Mouse (Mus musculus) gastrocnemius, postnatal 25 days (tissue): ENCODE data around the gene Ccdc12. TPM values are rescaled to one million over a fixed set of nuclear protein-coding genes. Genes with fewer than 3 reads are reported as not detected.
A peak's percentile ranks its signal among the peaks of the same experiment; 100 is the strongest.

ENCODE experiments used
- DNase-seq: peaks from one replicate; pipeline ENCODE4 v3.0.0; 2022
- total RNA-seq, 2 experiments: library from RNA; stranded (reverse); gene quantifications; 1 replicate in 1 of 2; 2 replicates in 1 of 2; pipeline ENCODE4 v1.2.3; 2021

The Ccdc12 gene
- total RNA-seq, 2 experiments from 2014 or later, result 46.9 to 47.1 TPM

GRCm38 (mm10) chr9:110703951-110704350 lies 47.6 kb downstream of the Ccdc12 start:
- DNase-seq, result no peak

- no peak for DNase-seq
These were observed 50.5 kb downstream of the Ccdc12 start for GRCm38 (mm10) chr9:110706784-110707183.

- DNase-seq, result peak; percentile 82
These were observed 53.4 kb downstream of the Ccdc12 start for GRCm38 (mm10) chr9:110709640-110710258.

GRCm38 (mm10) chr9:110711532-110711931 lies 55.2 kb downstream of the Ccdc12 start:
- no peak for DNase-seq

- no peak for DNase-seq
These were observed 55.7 kb downstream of the Ccdc12 start for GRCm38 (mm10) chr9:110711996-110712395.

GRCm38 (mm10) chr9:110712545-110712944 lies 56.2 kb downstream of the Ccdc12 start:
- DNase-seq, result no peak

GRCm38 (mm10) chr9:110713389-110713788 lies 57.1 kb downstream of the Ccdc12 start:
- DNase-seq, result no peak

GRCm38 (mm10) chr9:110715426-110715825 lies 59.1 kb downstream of the Ccdc12 start:
- DNase-seq, result no peak

GRCm38 (mm10) chr9:110716775-110717174 lies 60.5 kb downstream of the Ccdc12 start:
- no peak for DNase-seq

- no peak for DNase-seq
These were observed 61.8 kb downstream of the Ccdc12 start for GRCm38 (mm10) chr9:110718071-110718470.

- no peak for DNase-seq
These were observed 62.5 kb downstream of the Ccdc12 start for GRCm38 (mm10) chr9:110718810-110719209.

GRCm38 (mm10) chr9:110719977-110720376 lies 63.7 kb downstream of the Ccdc12 start:
- no peak for DNase-seq

- no peak for DNase-seq
These were observed 65.8 kb downstream of the Ccdc12 start for GRCm38 (mm10) chr9:110722060-110722459.

GRCm38 (mm10) chr9:110725721-110726135 lies 69.4 kb downstream of the Ccdc12 start:
- no peak for DNase-seq

GRCm38 (mm10) chr9:110726867-110727266 lies 70.6 kb downstream of the Ccdc12 start:
- no peak for DNase-seq

GRCm38 (mm10) chr9:110729841-110730240 lies 73.5 kb downstream of the Ccdc12 start:
- no peak for DNase-seq

GRCm38 (mm10) chr9:110731859-110732258 lies 75.6 kb downstream of the Ccdc12 start:
- DNase-seq, result no peak

- peak; percentile 90 for DNase-seq
These were observed 76.3 kb downstream of the Ccdc12 start for GRCm38 (mm10) chr9:110732623-110733022.

GRCm38 (mm10) chr9:110733102-110733501 lies 76.8 kb downstream of the Ccdc12 start:
- no peak for DNase-seq

- no peak for DNase-seq
These were observed 77.9 kb downstream of the Ccdc12 start for GRCm38 (mm10) chr9:110734154-110734553.

GRCm38 (mm10) chr9:110736362-110736761 lies 80.1 kb downstream of the Ccdc12 start:
- DNase-seq, result no peak

GRCm38 (mm10) chr9:110738054-110738453 lies 81.8 kb downstream of the Ccdc12 start:
- DNase-seq, result no peak

- DNase-seq, result no peak
These were observed 83.7 kb downstream of the Ccdc12 start for GRCm38 (mm10) chr9:110739961-110740360.

GRCm38 (mm10) chr9:110741711-110742294 lies 85.5 kb downstream of the Ccdc12 start, which contains the start of gene Myl3:
TSS of gene Myl3 (plus strand) at chr9:110741861.
- no peak for DNase-seq
